Mouse (Mus musculus): ENCODE data around the gene Trrap. TPM values are rescaled to one million over a fixed set of nuclear protein-coding genes. Genes with fewer than 3 reads are reported as not detected.

The Trrap gene
- polyA plus RNA-seq, 1 experiment from 2014 or later, result 80.3 TPM

DNA sequence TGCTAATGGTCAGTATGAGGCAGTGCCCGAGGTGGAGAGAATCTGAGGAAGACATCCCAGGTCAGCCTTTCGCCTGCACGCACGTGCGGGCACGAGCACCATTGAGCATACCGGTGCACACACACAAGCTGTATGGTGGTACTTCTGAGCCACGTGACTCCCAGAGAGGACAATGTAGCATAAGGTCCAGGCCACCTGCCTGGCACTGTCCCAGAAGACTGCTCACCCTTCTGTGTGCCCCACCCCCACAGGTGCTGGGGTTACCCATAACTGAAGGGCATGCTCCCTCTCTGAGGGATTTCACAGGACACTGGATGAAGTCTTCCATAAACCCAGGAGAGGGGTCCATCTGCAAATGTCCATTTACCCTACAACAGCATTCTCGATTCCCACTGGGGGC lies 10.1 kb upstream of the Trrap start:
- 91% methylated on average over 9 of the region's 9 CpGs for WGBS
- no peak overlapping the region for H3K27ac ChIP-seq
- DNase-seq (ENCODE audit: low spot score), result no peak

DNA sequence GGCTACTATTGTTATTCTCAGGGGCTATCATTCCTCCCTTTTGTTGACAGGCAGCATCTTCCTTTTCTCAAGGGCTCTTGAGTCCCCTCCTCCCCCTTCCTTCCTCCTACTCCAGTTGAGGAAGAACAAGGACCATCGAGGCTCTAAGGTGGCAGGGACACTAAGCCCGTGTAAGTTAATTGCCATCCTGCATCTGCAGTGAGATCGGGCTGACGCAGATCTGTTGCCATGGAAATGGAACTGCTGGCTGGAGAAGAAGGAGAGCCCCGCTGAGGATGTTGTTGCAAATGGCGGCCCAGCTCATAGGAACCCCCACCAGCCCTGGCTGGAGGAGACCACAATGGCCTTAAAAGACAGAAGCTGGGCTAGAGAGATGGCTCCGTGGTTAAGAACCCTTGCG lies 9.1 kb upstream of the Trrap start:
- peak; percentile 31 for DNase-seq (ENCODE audit: low spot score)
- Histone ChIP-seq H3K9me3 (no peaks in the 10 kb centered on the region), H3K4me1 (replicated peaks) (peaks cover 29% of the 10 kb centered on the region), H3K27ac (peak overlapping the region; percentile 36; the same call in 1 of the 2 replicates), H3K4me3 (no peak overlapping the region), H3K27me3 (ENCODE audit: insufficient read depth, poor library complexity, severe bottlenecking) (peaks cover 35% of the 10 kb centered on the region), H3K36me3 (no peaks in the 10 kb centered on the region)
- 10% methylated on average over 8 of the region's 8 CpGs for WGBS

More for the DNA sequence above, 10.1 kb upstream of the Trrap start:
- Histone ChIP-seq H3K9me3 (no peaks in the 10 kb centered on the region), H3K27me3 (ENCODE audit: insufficient read depth, poor library complexity, severe bottlenecking) (peaks cover 30% of the 10 kb centered on the region), H3K4me1 (replicated peaks) (peaks cover 31% of the 10 kb centered on the region), H3K4me3 (no peak overlapping the region), H3K36me3 (no peaks in the 10 kb centered on the region)

DNA sequence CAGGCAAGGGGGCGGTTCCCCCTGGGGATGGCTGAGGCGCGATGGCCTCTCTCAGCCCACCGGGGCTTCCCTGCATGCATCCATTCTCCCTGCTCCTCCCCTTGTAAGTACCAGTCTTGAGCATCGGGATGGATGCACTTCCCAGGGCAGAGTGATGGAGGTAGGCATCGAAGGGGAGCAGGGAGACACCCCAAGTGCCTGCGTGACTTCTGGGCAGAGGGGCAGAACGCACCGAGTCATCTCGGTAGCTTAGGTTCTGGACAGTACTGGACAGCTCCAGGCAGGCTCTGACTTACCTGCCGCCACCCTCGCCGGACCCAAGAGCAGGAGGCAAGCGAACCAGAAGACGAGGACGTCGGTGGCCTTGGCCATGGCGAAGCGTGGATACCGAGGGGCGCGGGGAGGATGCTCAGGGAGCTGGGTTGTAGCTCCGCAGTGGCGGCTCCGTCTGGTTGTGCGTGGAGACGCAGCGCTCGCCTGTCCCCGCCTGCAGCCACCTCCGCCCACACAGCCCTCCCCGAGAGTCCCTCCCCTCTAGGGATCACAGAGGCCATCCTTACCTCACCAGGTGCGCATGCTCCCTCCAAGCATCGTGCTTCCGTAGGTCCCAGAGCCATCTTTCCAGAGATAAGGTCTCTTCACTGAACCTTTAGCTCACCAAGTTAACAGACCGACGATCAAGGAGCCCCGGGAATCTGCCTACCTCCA lies 6.2 kb upstream of the Trrap start, which contains the start of gene Tmem130:
Gene Tmem130 (minus strand): TSS at position 658 of the 708 bp plus-strand sequence.
- peaks cover 29% of the 10 kb centered on the region for H3K4me1 ChIP-seq (replicated peaks)
- H3K27ac ChIP-seq, result peak within 1 kb of the TSS; percentile 59
- peak; percentile 31 for DNase-seq (ENCODE audit: low spot score)
- H3K9me3 ChIP-seq, result no peaks in the 10 kb centered on the region
- no peaks in the 10 kb centered on the region for H3K36me3 ChIP-seq
- H3K27me3 ChIP-seq (ENCODE audit: insufficient read depth, poor library complexity, severe bottlenecking), result peaks cover 35% of the 10 kb centered on the region
- 2% methylated on average over 38 of the region's 38 CpGs for WGBS
- peak within 1 kb of the TSS; percentile 54 for H3K4me3 ChIP-seq

DNA sequence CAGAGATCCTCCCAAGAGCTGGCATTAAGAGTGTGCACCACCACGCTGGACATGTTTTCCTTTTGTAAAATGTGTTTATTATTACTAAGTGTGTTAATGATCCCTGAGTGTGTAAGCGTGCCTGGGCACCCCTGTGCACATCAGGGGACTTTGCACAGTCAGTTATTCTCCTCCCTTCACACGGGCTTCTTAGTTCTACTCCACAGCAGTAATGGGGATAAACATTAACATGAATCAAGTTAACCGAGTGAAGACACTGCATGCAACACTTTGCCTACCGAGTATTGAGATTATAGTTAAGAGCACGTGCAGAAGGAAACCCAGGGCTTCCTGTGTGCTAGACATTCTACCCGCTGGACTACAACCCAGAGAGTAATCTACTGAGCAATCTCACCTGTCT lies 1.5 kb upstream of the Trrap start:
- Histone ChIP-seq H3K27me3 (ENCODE audit: insufficient read depth, poor library complexity, severe bottlenecking) (peaks cover 18% of the 10 kb centered on the region), H3K27ac (no peak overlapping the region), H3K9me3 (no peaks in the 10 kb centered on the region), H3K4me3 (no peak overlapping the region), H3K4me1 (replicated peaks) (peaks cover 20% of the 10 kb centered on the region), H3K36me3 (peaks cover 9% of the 10 kb centered on the region)
- DNase-seq (ENCODE audit: low spot score), result no peak
- 83% methylated on average over 7 of the region's 7 CpGs for WGBS

DNA sequence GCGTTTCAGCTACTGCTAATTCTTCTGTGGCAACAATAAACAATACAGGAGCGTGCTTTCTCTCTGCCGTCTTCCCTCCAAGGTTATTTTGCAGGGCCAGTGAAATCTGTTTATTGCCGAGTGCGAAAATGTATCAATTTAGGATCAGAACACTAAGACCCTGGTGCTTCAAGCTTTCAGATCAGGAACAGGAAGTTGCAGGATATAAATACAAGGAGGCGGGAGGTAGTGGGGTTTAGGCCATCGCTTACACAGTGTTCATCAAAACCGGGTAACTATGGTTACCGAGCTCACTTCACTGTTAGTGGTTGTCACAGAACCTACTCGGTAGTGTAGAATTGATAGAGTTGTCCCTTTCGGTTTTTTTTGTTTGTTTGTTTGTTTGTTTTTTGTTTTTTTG lies 886 bp upstream of the Trrap start:
- 89% methylated on average over 11 of the region's 11 CpGs for WGBS

DNA sequence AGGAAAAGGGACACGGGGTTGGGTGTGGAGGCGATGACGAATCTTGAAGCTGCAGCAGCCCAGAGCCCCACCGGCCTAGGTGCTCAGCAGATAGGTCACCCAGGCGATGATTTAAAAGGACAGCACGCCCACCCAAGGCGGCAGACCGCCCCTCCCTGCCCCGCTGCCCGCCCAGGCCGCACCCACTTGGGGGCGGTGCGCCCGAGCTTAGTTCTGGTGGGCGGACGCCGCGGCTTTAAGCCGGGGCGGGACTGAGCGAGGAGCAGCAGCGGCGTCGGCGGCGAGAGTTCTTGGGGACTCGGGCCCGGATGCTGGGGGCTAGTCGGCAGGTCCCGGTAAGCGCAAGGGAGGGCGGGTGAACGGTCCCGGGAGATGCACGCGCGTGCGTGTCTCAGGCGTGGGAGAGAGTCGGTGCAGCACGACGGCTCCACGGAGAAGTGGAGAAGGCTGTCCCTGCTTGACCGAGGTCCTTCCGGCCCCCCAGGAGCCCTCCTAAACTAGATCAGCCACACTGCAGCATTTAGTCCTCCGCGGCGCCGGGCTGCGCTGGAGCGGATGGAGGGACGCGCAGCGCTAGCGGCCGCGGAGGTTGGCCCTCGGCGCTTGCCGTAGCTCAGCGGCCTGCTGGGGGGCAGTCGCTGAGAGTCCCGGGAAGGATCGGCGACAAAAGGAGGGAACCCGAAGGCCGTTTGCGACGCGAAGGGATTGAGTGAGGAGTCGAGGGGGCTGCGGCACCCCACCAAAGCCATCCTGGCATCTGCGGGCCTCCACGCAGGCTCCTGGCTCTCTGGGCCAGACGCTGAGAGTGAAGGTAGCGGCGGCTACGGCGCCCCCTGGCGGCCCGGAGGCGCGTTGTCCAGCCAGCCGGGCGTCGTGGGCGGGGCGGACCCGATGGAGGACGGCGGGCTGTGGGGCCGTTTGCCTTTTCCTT lies 644 bp downstream of the Trrap start:
- peak; percentile 88 for DNase-seq (ENCODE audit: low spot score)
- no peaks in the 10 kb centered on the region for H3K9me3 ChIP-seq
- peak overlapping the region; percentile 100 for H3K27ac ChIP-seq
- H3K4me1 ChIP-seq (replicated peaks), result peaks cover 12% of the 10 kb centered on the region
- H3K4me3 ChIP-seq, result peak overlapping the region; percentile 89
- no peaks in the 10 kb centered on the region for H3K27me3 ChIP-seq (ENCODE audit: insufficient read depth, poor library complexity, severe bottlenecking)
- under 1% methylated on average over 92 of the region's 92 CpGs for WGBS
- peaks cover 29% of the 10 kb centered on the region for H3K36me3 ChIP-seq

More for the DNA sequence above, 886 bp upstream of the Trrap start:
- H3K36me3 ChIP-seq, result peaks cover 15% of the 10 kb centered on the region
- DNase-seq (ENCODE audit: low spot score), result no peak
- no peaks in the 10 kb centered on the region for H3K9me3 ChIP-seq
- H3K27ac ChIP-seq, result no peak overlapping the region
- peaks cover 12% of the 10 kb centered on the region for H3K27me3 ChIP-seq (ENCODE audit: insufficient read depth, poor library complexity, severe bottlenecking)
- H3K4me1 ChIP-seq (replicated peaks), result peaks cover 14% of the 10 kb centered on the region
- no peak overlapping the region for H3K4me3 ChIP-seq

DNA sequence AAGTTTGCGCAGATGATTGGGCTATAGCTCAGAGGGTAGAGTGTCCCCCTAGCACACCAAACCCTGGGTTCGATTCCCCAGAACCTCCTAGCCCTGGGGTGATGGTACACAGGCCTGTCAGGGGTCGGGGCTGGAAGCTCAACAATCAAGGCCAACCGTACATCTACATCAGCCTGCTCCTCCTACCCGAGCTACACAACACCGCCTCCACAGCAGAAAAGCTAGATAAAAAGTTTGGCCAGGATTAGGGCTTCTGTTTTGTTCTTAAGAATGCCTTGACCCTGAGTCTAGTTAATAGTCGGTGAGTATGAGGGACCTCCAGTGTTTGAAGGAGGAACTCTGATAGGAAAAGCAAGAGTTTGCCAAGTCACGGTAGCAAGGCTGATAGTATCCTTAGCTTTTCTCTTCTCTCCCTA lies 1.5 kb downstream of the Trrap start:
- Histone ChIP-seq H3K27ac (peak overlapping the region; percentile 100), H3K27me3 (ENCODE audit: insufficient read depth, poor library complexity, severe bottlenecking) (no peaks in the 10 kb centered on the region), H3K9me3 (no peaks in the 10 kb centered on the region), H3K4me3 (peak overlapping the region; percentile 89), H3K36me3 (peaks cover 38% of the 10 kb centered on the region), H3K4me1 (replicated peaks) (peaks cover 12% of the 10 kb centered on the region)
- WGBS, result 43% methylated on average over 8 of the region's 8 CpGs
- no peak for DNase-seq (ENCODE audit: low spot score)

DNA sequence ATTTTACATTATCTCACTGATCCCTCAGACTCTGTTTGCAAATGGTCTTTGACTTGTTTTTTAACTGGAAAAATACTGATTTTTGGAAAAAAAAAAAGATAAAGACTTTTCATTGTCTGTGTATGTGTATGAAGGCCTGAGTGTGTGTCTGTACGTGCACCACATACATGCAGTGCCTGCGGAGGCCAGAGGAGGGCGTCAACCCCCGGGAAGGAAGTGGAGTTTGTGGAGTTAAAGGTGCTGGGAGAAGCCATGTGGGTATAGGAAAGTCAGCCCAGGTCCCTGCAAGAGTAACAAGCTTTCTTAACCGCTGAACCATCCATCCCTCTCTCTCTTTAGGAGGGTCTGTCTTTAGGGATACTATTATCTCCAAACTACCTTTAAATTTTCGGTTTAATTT lies 5.7 kb downstream of the Trrap start:
- no peaks in the 10 kb centered on the region for H3K9me3 ChIP-seq
- H3K36me3 ChIP-seq, result peaks cover 78% of the 10 kb centered on the region
- H3K27ac ChIP-seq, result no peak overlapping the region
- no peak for DNase-seq (ENCODE audit: low spot score)
- 91% methylated on average over 6 of the region's 6 CpGs for WGBS
- no peak overlapping the region for H3K4me3 ChIP-seq
- H3K4me1 ChIP-seq (replicated peaks), result peaks cover 12% of the 10 kb centered on the region
- no peaks in the 10 kb centered on the region for H3K27me3 ChIP-seq (ENCODE audit: insufficient read depth, poor library complexity, severe bottlenecking)

DNA sequence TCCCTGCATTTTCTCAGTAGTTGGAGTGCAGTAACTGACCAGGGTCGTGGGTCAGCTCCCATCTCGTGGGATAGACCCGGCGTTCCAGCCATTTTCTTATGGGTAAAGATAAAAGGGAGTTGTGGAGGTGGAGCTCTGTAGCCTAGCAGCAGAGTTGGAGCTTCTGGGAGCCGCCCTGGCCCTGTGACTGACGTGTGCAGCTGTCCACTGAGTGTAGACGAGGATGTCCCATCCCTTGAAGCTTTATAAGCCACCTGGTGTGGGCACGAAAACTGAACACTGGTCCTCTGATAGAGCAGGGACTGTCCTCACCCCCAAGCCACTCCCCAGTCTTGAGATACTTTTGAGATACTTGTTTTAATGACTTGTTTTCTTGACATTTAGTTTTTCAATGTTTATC lies 13.1 kb downstream of the Trrap start:
- H3K36me3 ChIP-seq, result peaks cover 100% of the 10 kb centered on the region

DNA sequence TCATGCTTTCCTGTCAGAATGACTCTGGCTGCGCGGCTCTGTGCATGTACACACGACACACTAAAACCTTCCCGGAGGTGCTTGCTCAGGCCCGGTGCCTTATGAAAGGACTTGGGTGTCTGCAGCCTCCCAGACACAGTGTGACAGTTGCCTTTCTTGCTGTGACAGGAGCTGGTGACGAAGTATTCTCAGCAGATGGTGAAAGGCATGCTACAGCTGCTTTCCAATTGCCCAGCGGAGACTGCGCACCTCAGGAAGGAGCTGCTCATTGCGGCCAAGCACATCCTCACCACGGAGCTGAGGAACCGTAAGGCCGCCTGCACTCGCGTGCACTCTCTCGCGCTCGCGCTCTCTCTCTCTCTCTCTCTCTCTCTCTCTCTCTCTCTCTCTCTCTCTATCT lies 18.9 kb downstream of the Trrap start:
- Histone ChIP-seq H3K27me3 (ENCODE audit: insufficient read depth, poor library complexity, severe bottlenecking) (no peaks in the 10 kb centered on the region), H3K36me3 (peaks cover 100% of the 10 kb centered on the region), H3K9me3 (no peaks in the 10 kb centered on the region), H3K4me1 (replicated peaks) (no peaks in the 10 kb centered on the region), H3K27ac (no peak overlapping the region), H3K4me3 (no peak overlapping the region)
- DNase-seq (ENCODE audit: low spot score), result no peak
- 97% methylated on average over 18 of the region's 18 CpGs for WGBS

More for the DNA sequence above, 13.1 kb downstream of the Trrap start:
- no peak overlapping the region for H3K27ac ChIP-seq
- no peaks in the 10 kb centered on the region for H3K4me1 ChIP-seq (replicated peaks)
- H3K9me3 ChIP-seq, result no peaks in the 10 kb centered on the region
- H3K27me3 ChIP-seq (ENCODE audit: insufficient read depth, poor library complexity, severe bottlenecking), result no peaks in the 10 kb centered on the region
- no peak overlapping the region for H3K4me3 ChIP-seq
- DNase-seq (ENCODE audit: low spot score), result no peak
- 78% methylated on average over 8 of the region's 8 CpGs for WGBS

DNA sequence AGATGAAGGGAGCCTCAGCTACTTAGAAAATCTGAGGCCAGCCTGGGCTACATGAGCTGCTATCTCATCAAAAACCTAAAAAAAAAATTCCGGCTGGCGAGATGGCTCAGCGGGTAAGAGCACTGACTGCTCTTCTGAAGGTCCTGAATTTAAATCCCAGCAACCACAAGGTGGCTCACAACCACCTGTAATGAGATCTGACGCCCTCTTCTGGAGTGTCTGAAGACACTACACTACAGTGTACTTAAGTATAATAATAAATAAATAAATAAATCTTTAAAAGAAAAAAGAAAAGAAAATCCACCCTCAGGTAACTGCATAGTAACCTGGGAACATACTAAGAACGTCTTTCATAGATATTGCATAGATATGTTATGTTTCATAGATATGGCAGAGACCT lies 25.8 kb downstream of the Trrap start:
- Histone ChIP-seq H3K36me3 (peaks cover 100% of the 10 kb centered on the region), H3K9me3 (no peaks in the 10 kb centered on the region), H3K4me1 (replicated peaks) (no peaks in the 10 kb centered on the region), H3K27me3 (ENCODE audit: insufficient read depth, poor library complexity, severe bottlenecking) (no peaks in the 10 kb centered on the region), H3K27ac (no peak overlapping the region), H3K4me3 (no peak overlapping the region)
- WGBS, result 86% methylated on average over 5 of the region's 5 CpGs
- DNase-seq (ENCODE audit: low spot score), result no peak

DNA sequence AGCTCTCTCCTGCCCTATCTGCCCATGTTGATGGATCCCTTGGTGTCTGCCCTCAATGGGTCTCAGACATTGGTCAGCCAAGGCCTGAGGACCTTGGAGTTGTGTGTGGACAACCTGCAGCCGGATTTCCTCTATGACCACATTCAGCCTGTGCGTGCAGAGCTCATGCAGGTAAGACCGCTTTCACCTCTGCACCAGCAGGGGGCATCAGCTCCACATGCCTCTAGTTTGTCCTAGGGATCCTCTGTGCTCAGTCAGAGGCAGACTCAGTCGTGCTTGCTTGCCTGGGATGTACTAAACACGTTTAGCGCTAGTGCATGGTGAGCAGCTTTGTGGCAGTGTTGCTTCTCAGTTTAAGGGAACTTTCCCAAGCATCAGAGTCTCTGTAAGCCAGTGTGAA lies 27.2 kb downstream of the Trrap start:
- Histone ChIP-seq H3K9me3 (no peaks in the 10 kb centered on the region), H3K4me3 (no peak overlapping the region), H3K27ac (no peak overlapping the region), H3K4me1 (replicated peaks) (no peaks in the 10 kb centered on the region), H3K27me3 (ENCODE audit: insufficient read depth, poor library complexity, severe bottlenecking) (no peaks in the 10 kb centered on the region), H3K36me3 (peaks cover 100% of the 10 kb centered on the region)
- peak; percentile 16 for DNase-seq (ENCODE audit: low spot score)
- 82% methylated on average over 6 of the region's 6 CpGs for WGBS

DNA sequence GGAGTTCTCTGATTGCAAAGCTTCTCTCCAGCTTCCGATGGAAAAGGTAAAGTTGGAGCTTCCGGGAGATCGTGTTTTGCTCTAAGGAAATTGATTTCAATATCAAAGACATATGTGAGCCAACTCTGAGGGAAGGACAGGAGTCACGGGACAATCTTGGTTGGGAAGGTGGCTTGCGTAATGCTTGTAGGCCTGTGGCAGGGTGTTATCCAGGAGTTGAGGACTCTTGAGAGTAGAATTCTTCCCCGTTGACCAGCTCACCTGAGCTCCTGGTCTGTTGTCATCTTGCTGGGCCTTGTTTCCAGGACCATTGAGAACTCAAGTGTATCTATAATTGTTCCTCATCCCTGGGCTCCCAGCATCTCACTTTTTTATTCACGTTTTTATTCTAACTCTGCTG lies 29.6 kb downstream of the Trrap start:
- H3K36me3 ChIP-seq, result peaks cover 100% of the 10 kb centered on the region
- WGBS, result 93% methylated on average over 7 of the region's 7 CpGs
- DNase-seq (ENCODE audit: low spot score), result no peak
- H3K27ac ChIP-seq, result no peak overlapping the region
- no peaks in the 10 kb centered on the region for H3K9me3 ChIP-seq
- H3K27me3 ChIP-seq (ENCODE audit: insufficient read depth, poor library complexity, severe bottlenecking), result no peaks in the 10 kb centered on the region
- H3K4me1 ChIP-seq (replicated peaks), result no peaks in the 10 kb centered on the region
- no peak overlapping the region for H3K4me3 ChIP-seq

Measured in hindbrain, embryonic 10.5 days (tissue).